Mouse (Mus musculus): ENCODE results near the gene Olfr98. TPM values are rescaled to one million over a fixed set of nuclear protein-coding genes. Genes with fewer than 3 reads are reported as not detected.

The Olfr98 gene
- polyA plus RNA-seq, 1 experiment from 2014 or later = not detected

GRCm38 (mm10) chr17:37213018-37213417 lies 50.5 kb downstream of the Olfr98 start, which contains the start of gene Olfr95:
Olfr95 (minus strand) TSS chr17:37213118.
- 85% methylated on average over 3 of the region's 3 CpGs for WGBS

More at GRCm38 (mm10) chr17:37213018-37213417, 50.5 kb downstream of the Olfr98 start, which contains the start of gene Olfr95:
- H3K27ac ChIP-seq (ENCODE audit: low read length) = no peak within 1 kb of the TSS
- no peak within 1 kb of the TSS for H3K9ac ChIP-seq (ENCODE audit: low read depth, low read length)
- H3K36me3 ChIP-seq (ENCODE audit: control insufficient read depth, insufficient read depth, low read length) = no peaks in the 10 kb centered on the region
- no peak for ATAC-seq
- H3K27me3 ChIP-seq (ENCODE audit: control insufficient read depth, insufficient read depth, low read depth, low read length) = no peaks in the 10 kb centered on the region
- H3K9me3 ChIP-seq (replicated peaks; ENCODE audit: control insufficient read depth, low read length, poor library complexity, severe bottlenecking) = 0 out of 2 replicates have a peak, but pooled peaks cover 2% of the 10 kb centered on the region
- no peaks in the 10 kb centered on the region for H3K4me1 ChIP-seq (ENCODE audit: control insufficient read depth, insufficient read depth, low read length)
- no peak within 1 kb of the TSS for H3K4me3 ChIP-seq (ENCODE audit: low read depth, low read length)
- no peak within 1 kb of the TSS for H3K4me2 ChIP-seq (ENCODE audit: low read length)

Other genes with a start within 250 kb of the Olfr98 start
- gene Mog, start 240.4 kb downstream of the Olfr98 start, polyA plus RNA-seq (2015; fragmentation: Nextera tagmentation; extraction: Ambion mirVana) = 2.0 and 3.2 TPM in 2 replicates
- 81.7 and 94.9 TPM in 2 replicates for gene Gabbr1, start 217.8 kb downstream of the Olfr98 start, polyA plus RNA-seq (2015; fragmentation: Nextera tagmentation; extraction: Ambion mirVana)
- gene Olfr90, start 175.2 kb downstream of the Olfr98 start, polyA plus RNA-seq (2015; fragmentation: Nextera tagmentation; extraction: Ambion mirVana) = not detected in 2 replicates
- not detected in 2 replicates for gene Olfr91, start 165.5 kb downstream of the Olfr98 start, polyA plus RNA-seq (2015; fragmentation: Nextera tagmentation; extraction: Ambion mirVana)
- gene Olfr92, start 143.7 kb downstream of the Olfr98 start, polyA plus RNA-seq (2015; fragmentation: Nextera tagmentation; extraction: Ambion mirVana) = not detected in 2 replicates
- not detected in 2 replicates for gene Olfr93, start 102.3 kb downstream of the Olfr98 start, polyA plus RNA-seq (2015; fragmentation: Nextera tagmentation; extraction: Ambion mirVana)
- gene Ubd, start 69.9 kb downstream of the Olfr98 start, polyA plus RNA-seq (2015; fragmentation: Nextera tagmentation; extraction: Ambion mirVana) = not detected in 2 replicates
- not detected in 2 replicates for gene Olfr94, start 62.8 kb downstream of the Olfr98 start, polyA plus RNA-seq (2015; fragmentation: Nextera tagmentation; extraction: Ambion mirVana)
- gene Olfr95, start 50.6 kb downstream of the Olfr98 start, polyA plus RNA-seq (2015; fragmentation: Nextera tagmentation; extraction: Ambion mirVana) = 0.04 TPM in 1 of 2 replicates, not detected in the other
- gene Olfr96, start 43.6 kb downstream of the Olfr98 start, polyA plus RNA-seq (2015; fragmentation: Nextera tagmentation; extraction: Ambion mirVana) = not detected in 2 replicates
- not detected in 2 replicates for gene Olfr97, start 26.4 kb downstream of the Olfr98 start, polyA plus RNA-seq (2015; fragmentation: Nextera tagmentation; extraction: Ambion mirVana)
- gene H2-M3, start 6.5 kb upstream of the Olfr98 start, polyA plus RNA-seq (2015; fragmentation: Nextera tagmentation; extraction: Ambion mirVana) = 1.2 and 1.9 TPM in 2 replicates
- gene Olfr99, start 19.7 kb upstream of the Olfr98 start, polyA plus RNA-seq (2015; fragmentation: Nextera tagmentation; extraction: Ambion mirVana) = not detected in 2 replicates
- gene Olfr101, start 40.6 kb upstream of the Olfr98 start, polyA plus RNA-seq (2015; fragmentation: Nextera tagmentation; extraction: Ambion mirVana) = not detected in 2 replicates
- not detected in 2 replicates for gene Olfr102, start 53.3 kb upstream of the Olfr98 start, polyA plus RNA-seq (2015; fragmentation: Nextera tagmentation; extraction: Ambion mirVana)
- not detected in 2 replicates for gene Olfr103, start 75.9 kb upstream of the Olfr98 start, polyA plus RNA-seq (2015; fragmentation: Nextera tagmentation; extraction: Ambion mirVana)
- gene Olfr104-ps, start 95.8 kb upstream of the Olfr98 start, polyA plus RNA-seq (2015; fragmentation: Nextera tagmentation; extraction: Ambion mirVana) = not detected in 2 replicates
- gene Olfr105-ps, start 115.3 kb upstream of the Olfr98 start, polyA plus RNA-seq (2015; fragmentation: Nextera tagmentation; extraction: Ambion mirVana) = not detected in 2 replicates
- not detected in 2 replicates for gene Olfr106-ps, start 126.6 kb upstream of the Olfr98 start, polyA plus RNA-seq (2015; fragmentation: Nextera tagmentation; extraction: Ambion mirVana)
- gene Olfr107, start 135.5 kb upstream of the Olfr98 start, polyA plus RNA-seq (2015; fragmentation: Nextera tagmentation; extraction: Ambion mirVana) = not detected in 2 replicates
- gene Olfr108, start 181.7 kb upstream of the Olfr98 start, polyA plus RNA-seq (2015; fragmentation: Nextera tagmentation; extraction: Ambion mirVana) = not detected in 2 replicates
- gene Olfr109, start 195.2 kb upstream of the Olfr98 start, polyA plus RNA-seq (2015; fragmentation: Nextera tagmentation; extraction: Ambion mirVana) = not detected in 2 replicates
- not detected in 2 replicates for gene H2-M2, start 219.8 kb upstream of the Olfr98 start, polyA plus RNA-seq (2015; fragmentation: Nextera tagmentation; extraction: Ambion mirVana)
- gene Olfr110, start 228.7 kb upstream of the Olfr98 start, polyA plus RNA-seq (2015; fragmentation: Nextera tagmentation; extraction: Ambion mirVana) = not detected in 2 replicates
- gene Olfr111, start 244.3 kb upstream of the Olfr98 start, polyA plus RNA-seq (2015; fragmentation: Nextera tagmentation; extraction: Ambion mirVana) = 0.12 TPM in 1 of 2 replicates, not detected in the other

Measured in midbrain, embryonic 16.5 days (tissue).